Mouse (Mus musculus) MEL (cell line): ENCODE measurements around the gene Tbxas1. TPM values are rescaled to one million over a fixed set of nuclear protein-coding genes. Genes with fewer than 3 reads are reported as not detected.

Experiments used
- DNase-seq: peaks from one replicate; pipeline ENCODE4 v3.0.0; 2011; ENCODE audit warnings: low read depth, low spot score
- H3K27ac ChIP-seq: 2 replicates; pipeline ENCODE4 v1.5.1; 2012; ENCODE audit warnings: low read depth, mild to moderate bottlenecking, control low read depth, low read length, moderate library complexity; ENCODE audit not compliant: control insufficient read depth
- H3K27me3 ChIP-seq, 2 experiments: fragments of 150-350 bp in 1 of 2; sonication (generic) in 1 of 2; 2 replicates each; pipeline ENCODE4 v1.6.1; 2012; ENCODE audit warnings: low read length in 2 of 2, mild to moderate bottlenecking in 2 of 2, improper control_type of control experiment in 1 of 2, moderate library complexity in 1 of 2; ENCODE audit not compliant: insufficient read depth in 2 of 2, control insufficient read depth in 1 of 2
- H3K36me3 ChIP-seq, 2 experiments: 2 replicates each; pipeline ENCODE4 v1.6.1; 2012 to 2014; ENCODE audit warnings: low read length in 2 of 2, improper control_type of control experiment in 1 of 2, inconsistent platforms in 1 of 2, mild to moderate bottlenecking in 1 of 2; ENCODE audit not compliant: insufficient read depth in 2 of 2, control insufficient read depth in 1 of 2
- H3K4me1 ChIP-seq, 2 experiments: fragments of 150-350 bp in 1 of 2; sonication (generic) in 1 of 2; 2 replicates each; pipeline ENCODE4 v1.6.1; 2012; ENCODE audit warnings: low read length in 2 of 2, improper control_type of control experiment in 1 of 2, mild to moderate bottlenecking in 1 of 2; ENCODE audit not compliant: insufficient read depth in 2 of 2, control insufficient read depth in 1 of 2
- H3K4me3 ChIP-seq, 2 experiments: fragments of 150-350 bp in 1 of 2; sonication (generic) in 1 of 2; 2 replicates each; pipeline ENCODE4 v1.5.1; 2012; ENCODE audit warnings: low read depth in 2 of 2, low read length in 2 of 2, mild to moderate bottlenecking in 2 of 2, moderate library complexity in 2 of 2, control low read depth in 1 of 2, improper control_type of control experiment in 1 of 2; ENCODE audit not compliant: control insufficient read depth in 1 of 2, insufficient read depth in 1 of 2
- H3K79me2 ChIP-seq: 2 replicates; pipeline ENCODE4 v1.6.1; 2012; ENCODE audit warnings: mild to moderate bottlenecking, low read length, moderate library complexity; ENCODE audit not compliant: control insufficient read depth, poor library complexity, insufficient read depth
- H3K9ac ChIP-seq: 2 replicates; pipeline ENCODE4 v1.6.1; 2012; ENCODE audit warnings: low read depth, mild to moderate bottlenecking, control low read depth, low read length, moderate library complexity; ENCODE audit not compliant: control insufficient read depth, poor library complexity, severe bottlenecking
- H3K9me3 ChIP-seq: fragments of 150-350 bp; sonication (generic); replicated peaks from 2 replicates; pipeline ENCODE4 v1.6.1; 2012; ENCODE audit warnings: mild to moderate bottlenecking, low read length, improper control_type of control experiment, moderate library complexity; ENCODE audit not compliant: insufficient read depth
- CHD2 ChIP-seq: IDR thresholded peaks from 2 replicates; pipeline ENCODE4 v1.6.1; 2011; ENCODE audit warnings: low read length, improper control_type of control experiment
- CTCF ChIP-seq, 3 experiments: IDR thresholded peaks in 2 of 3; conservative IDR thresholded peaks in 1 of 3; 2 replicates each; pipeline ENCODE4 v1.5.1; 2011 to 2012; ENCODE audit warnings: low read length in 3 of 3, low read depth in 2 of 3, mild to moderate bottlenecking in 2 of 3, improper control_type of control experiment in 1 of 3, inconsistent platforms in 1 of 3, mixed read lengths in 1 of 3, moderate library complexity in 1 of 3; ENCODE audit not compliant: control insufficient read depth in 1 of 3, insufficient read depth in 1 of 3, poor library complexity in 1 of 3, severe bottlenecking in 1 of 3
- E2F4 ChIP-seq: IDR thresholded peaks from 2 replicates; pipeline ENCODE4 v1.6.1; 2011; ENCODE audit warnings: low read depth, low read length, improper control_type of control experiment, borderline replicate concordance
- EP300 ChIP-seq, 2 experiments: IDR thresholded peaks; 2 replicates each; pipeline ENCODE4 v1.6.1; 2011; ENCODE audit warnings: improper control_type of control experiment in 2 of 2, low read length in 2 of 2, low read depth in 1 of 2, mild to moderate bottlenecking in 1 of 2
- ETS1 ChIP-seq: IDR thresholded peaks from 2 replicates; pipeline ENCODE4 v1.6.1; 2012; ENCODE audit warnings: low read depth, mild to moderate bottlenecking, inconsistent platforms, low read length, improper control_type of control experiment, moderate library complexity
- MAFK ChIP-seq: IDR thresholded peaks from 2 replicates; pipeline ENCODE4 v1.6.1; 2011; ENCODE audit warnings: low read depth, mild to moderate bottlenecking, low read length, improper control_type of control experiment, borderline replicate concordance
- MAX ChIP-seq: IDR thresholded peaks from 2 replicates; pipeline ENCODE4 v1.6.1; 2011; ENCODE audit warnings: low read length, improper control_type of control experiment
- MXI1 ChIP-seq: IDR thresholded peaks from 2 replicates; pipeline ENCODE4 v1.6.1; 2011; ENCODE audit warnings: mild to moderate bottlenecking, low read depth, low read length, improper control_type of control experiment
- MYB ChIP-seq: IDR thresholded peaks from 2 replicates; pipeline ENCODE4 v1.6.1; 2011; ENCODE audit warnings: mild to moderate bottlenecking, low read depth, low read length, improper control_type of control experiment
- MYC ChIP-seq: IDR thresholded peaks from 2 replicates; pipeline ENCODE4 v1.6.1; 2011; ENCODE audit warnings: low read depth, mild to moderate bottlenecking, low read length, improper control_type of control experiment, moderate library complexity
- NELFE ChIP-seq: IDR thresholded peaks from 2 replicates; pipeline ENCODE4 v1.6.1; 2011; ENCODE audit warnings: low read depth, low read length, improper control_type of control experiment
- NRF1 ChIP-seq: IDR thresholded peaks from 2 replicates; pipeline ENCODE4 v1.6.1; 2014; ENCODE audit warnings: low read depth, mild to moderate bottlenecking, inconsistent platforms, low read length, improper control_type of control experiment, moderate library complexity; ENCODE audit not compliant: poor library complexity, insufficient read depth, severe bottlenecking
- POLR2A ChIP-seq, 2 experiments: IDR thresholded peaks; 2 replicates each; pipeline ENCODE4 v1.6.1; 2011 to 2012; ENCODE audit warnings: low read length in 2 of 2, mild to moderate bottlenecking in 2 of 2, control low read depth in 1 of 2, improper control_type of control experiment in 1 of 2, low read depth in 1 of 2, moderate library complexity in 1 of 2; ENCODE audit not compliant: control insufficient read depth in 1 of 2, insufficient read depth in 1 of 2, poor library complexity in 1 of 2
- POLR2AphosphoS5 ChIP-seq: IDR thresholded peaks from 2 replicates; pipeline ENCODE4 v1.6.1; 2012; ENCODE audit warnings: low read depth, borderline replicate concordance, mild to moderate bottlenecking, inconsistent platforms, low read length, moderate library complexity, mixed read lengths
- SIN3A ChIP-seq: IDR thresholded peaks from 2 replicates; pipeline ENCODE4 v1.6.1; 2012; ENCODE audit warnings: low read length, improper control_type of control experiment, inconsistent platforms
- SMC3 ChIP-seq: IDR thresholded peaks from 2 replicates; pipeline ENCODE4 v1.6.1; 2011; ENCODE audit warnings: low read depth, low read length, improper control_type of control experiment
- TAL1 ChIP-seq: IDR thresholded peaks from 2 replicates; pipeline ENCODE4 v1.6.1; 2012; ENCODE audit warnings: mild to moderate bottlenecking, inconsistent platforms, low read length, moderate library complexity, mixed read lengths
- USF1 ChIP-seq: IDR thresholded peaks from 2 replicates; pipeline ENCODE4 v1.6.1; 2014; ENCODE audit warnings: low read depth, mild to moderate bottlenecking, inconsistent platforms, low read length, improper control_type of control experiment, moderate library complexity
- USF2 ChIP-seq, 2 experiments: IDR thresholded peaks; 2 replicates each; pipeline ENCODE4 v1.6.1; 2011 to 2012; ENCODE audit warnings: improper control_type of control experiment in 2 of 2, low read length in 2 of 2, borderline replicate concordance in 1 of 2, inconsistent platforms in 1 of 2, low read depth in 1 of 2, mild to moderate bottlenecking in 1 of 2; ENCODE audit not compliant: insufficient read depth in 1 of 2
- ZKSCAN1 ChIP-seq: IDR thresholded peaks from 2 replicates; pipeline ENCODE4 v1.6.1; 2012; ENCODE audit warnings: low read depth, mild to moderate bottlenecking, inconsistent platforms, low read length, improper control_type of control experiment, moderate library complexity
- ZNF384 ChIP-seq: IDR thresholded peaks from 2 replicates; pipeline ENCODE4 v1.6.1; 2012; ENCODE audit warnings: low read depth, mild to moderate bottlenecking, inconsistent platforms, low read length, improper control_type of control experiment
- polyA plus RNA-seq, 2 experiments: library from polyadenylated mRNA; stranded (reverse) in 1 of 2; unstranded in 1 of 2; fragments of >175 nt in 1 of 2; fragments of >200 nt in 1 of 2; gene quantifications; 2 replicates each; pipeline versions ENCODE4 v1.2.1 to v1.2.4; 2012; ENCODE audit warnings: low replicate concordance in 2 of 2, low read depth in 1 of 2; ENCODE audit not compliant: insufficient read length in 2 of 2, insufficient read depth in 1 of 2, missing spikeins in 1 of 2
- total RNA-seq: library from RNA; depleted of rRNA; stranded (reverse); fragments of 300-350 nt; gene quantifications from 2 replicates; pipeline ENCODE4 v1.2.3, GENCODE M21; 2012

Gene Tbxas1
- total and polyA plus RNA-seq, 3 experiments, result 0.54 to 2.7 TPM; not detected in 1

- no peak for TF ChIP-seq POLR2A (IDR thresholded peaks at IDR 0.05; ENCODE audit: control insufficient read depth in 1 of 2, insufficient read depth in 1 of 2, low read depth in 1 of 2, low read length in 2 of 2, poor library complexity in 1 of 2)
Observed at GRCm38 (mm10) chr6:38950341-38950740, 75.1 kb downstream of the Tbxas1 start (continued).

GRCm38 (mm10) chr6:38950838-38951237 is 75.6 kb downstream of the Tbxas1 start:
- H3K4me1 ChIP-seq, result peaks cover 0 to 17% of the 10 kb centered on the region in 2 experiments; a peak in 3 of 4 replicates
- H3K36me3 ChIP-seq, result peaks cover 0 to 17% of the 10 kb centered on the region in 2 experiments; a peak in 2 of 4 replicates
- H3K4me3 ChIP-seq, result no peak overlapping the region
- DNase-seq, result no peak
- no peak overlapping the region for H3K9ac ChIP-seq
- TF ChIP-seq E2F4 (no peak), MYC (no peak), CHD2 (no peak), SMC3 (no peak), MXI1 (no peak), TAL1 (no peak), ZKSCAN1 (no peak), NRF1 (no peak), POLR2A (IDR thresholded peaks at IDR 0.05; ENCODE audit: control insufficient read depth in 1 of 2, insufficient read depth in 1 of 2, low read depth in 1 of 2, low read length in 2 of 2, poor library complexity in 1 of 2) (no peak), SIN3A (no peak), USF2 (IDR thresholded peaks at IDR 0.05; ENCODE audit: borderline replicate concordance in 1 of 2, insufficient read depth in 1 of 2, low read depth in 1 of 2, low read length in 2 of 2) (no peak)
- TF ChIP-seq, all 39 proteins: peak for 0
- no peaks in the 10 kb centered on the region for H3K9me3 ChIP-seq
- H3K79me2 ChIP-seq, result no peaks in the 10 kb centered on the region
- no peaks in the 10 kb centered on the region for H3K27me3 ChIP-seq
- H3K27ac ChIP-seq, result no peak overlapping the region

- peaks cover 0 to 4% of the 10 kb centered on the region in 2 experiments; a peak in 2 of 4 replicates for H3K36me3 ChIP-seq
- H3K79me2 ChIP-seq, result no peaks in the 10 kb centered on the region
- no peak for DNase-seq
- no peak overlapping the region for H3K9ac ChIP-seq
- H3K27me3 ChIP-seq, result no peaks in the 10 kb centered on the region
- H3K9me3 ChIP-seq, result no peaks in the 10 kb centered on the region
- no peak overlapping the region for H3K27ac ChIP-seq
- no peak overlapping the region for H3K4me3 ChIP-seq
- H3K4me1 ChIP-seq, result peaks cover 0 to 5% of the 10 kb centered on the region in 2 experiments; a peak in 2 of 4 replicates
- TF ChIP-seq EP300 (IDR thresholded peaks at IDR 0.05; ENCODE audit: low read depth in 1 of 2, low read length in 2 of 2) (no peak), CTCF (IDR thresholded peaks at IDR 0.05 in 2 of 3, conservative IDR thresholded peaks at IDR 0.05 in 1 of 3; ENCODE audit: control insufficient read depth in 1 of 3, insufficient read depth in 1 of 3, low read depth in 2 of 3, low read length in 3 of 3, poor library complexity in 1 of 3, severe bottlenecking in 1 of 3) (no peak), POLR2A (IDR thresholded peaks at IDR 0.05; ENCODE audit: control insufficient read depth in 1 of 2, insufficient read depth in 1 of 2, low read depth in 1 of 2, low read length in 2 of 2, poor library complexity in 1 of 2) (no peak), ZNF384 (no peak), NRF1 (no peak), POLR2AphosphoS5 (no peak), ETS1 (no peak), MYC (no peak), SIN3A (no peak), MYB (no peak), USF1 (no peak), MAFK (no peak), NELFE (no peak), MAX (no peak), CHD2 (no peak)
Observed at GRCm38 (mm10) chr6:38956641-38957040, 81.4 kb downstream of the Tbxas1 start.
